Comparison of ENCODE assay signal across 13 mouse cellular contexts in the genomic region with DNA sequence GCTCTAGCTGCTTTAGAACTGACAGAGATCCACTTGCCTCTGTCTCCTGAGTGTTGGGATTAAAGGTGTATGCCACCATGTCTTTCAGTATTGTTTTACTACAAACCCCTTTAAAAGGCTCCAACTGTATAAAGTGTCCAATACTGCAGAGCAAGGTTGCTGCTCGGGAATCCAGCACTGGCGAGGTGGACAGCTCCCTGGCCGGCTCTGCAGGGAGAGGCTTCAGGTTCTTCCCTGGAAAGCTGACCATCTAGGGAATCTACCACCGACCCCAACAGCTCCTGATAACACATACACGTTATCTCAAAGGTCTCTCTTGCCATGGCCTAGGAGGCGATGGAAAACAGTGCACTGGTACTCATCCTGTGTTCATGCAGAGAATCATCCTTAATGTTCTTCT.
A peak's percentile ranks its signal among the peaks of the same experiment; 100 is the strongest.
DNase-seq lines count a peak whose midpoint lies in the region; ATAC-seq and TF ChIP-seq lines count a peak whose summit lies in the region.
"Had no signal": no experiment of that assay in that cellular context is flagged by ENCODE, and none has a peak within 500 bp of the region (broad histone marks: within the 10 kb centered on the region; RNA-seq: fewer than 3 reads in every experiment).

No protein-coding gene starts in this region.

- no peak overlapping the region for H3K4me3 ChIP-seq in lung, postnatal 0 days (ENCODE audit: low read depth, low read length)
- H3K4me3 ChIP-seq in lung, adult 2 months (replicated peaks; ENCODE audit: extremely low read depth, low read depth, low read length), result no peak overlapping the region
- no peak overlapping the region for H3K4me3 ChIP-seq in liver, embryonic 13.5 days (replicated peaks)
- H3K4me3 ChIP-seq: embryonic facial prominence, embryonic 15.5 days; neural tube, embryonic 13.5 days had no signal

- H3K9ac ChIP-seq in lung, postnatal 0 days (replicated peaks; ENCODE audit: low read depth), result no peak overlapping the region
- H3K9ac ChIP-seq in liver, embryonic 13.5 days, result no peak overlapping the region
- H3K9ac ChIP-seq: embryonic facial prominence, embryonic 15.5 days; liver, embryonic 14.5 days; neural tube, embryonic 13.5 days had no signal

- H3K36me3 ChIP-seq in lung, postnatal 0 days (ENCODE audit: insufficient read depth, low read length), result no peaks in the 10 kb centered on the region
- H3K36me3 ChIP-seq in liver, embryonic 13.5 days, result no peaks in the 10 kb centered on the region
- H3K36me3 ChIP-seq: embryonic facial prominence, embryonic 15.5 days; neural tube, embryonic 13.5 days had no signal

- TF ChIP-seq EP300 in lung, postnatal 0 days (IDR thresholded peaks at IDR 0.05), result no peak

- WGBS in lung, postnatal 0 days, result 3% methylated on average over 6 of the region's 6 CpGs
- 23% methylated on average over 6 of the region's 6 CpGs for WGBS in lung, adult 2 months
- WGBS in liver, embryonic 13.5 days (ENCODE audit: insufficient replicate concordance), result 9% methylated on average over 6 of the region's 6 CpGs

- no peak for TF ChIP-seq CTCF in lung, postnatal 0 days (IDR thresholded peaks at IDR 0.05)
- TF ChIP-seq CTCF in lung, adult 2 months (IDR thresholded peaks at IDR 0.05; ENCODE audit: insufficient read depth, low read length), result no peak

- no peaks in the 10 kb centered on the region for H3K27me3 ChIP-seq in lung, postnatal 0 days (replicated peaks; ENCODE audit: insufficient read depth, low read length)
- no peaks in the 10 kb centered on the region for H3K27me3 ChIP-seq in liver, embryonic 13.5 days
- H3K27me3 ChIP-seq: embryonic facial prominence, embryonic 15.5 days; neural tube, embryonic 13.5 days had no signal

- DNase-seq in adrenal gland, postnatal 25 days, result peak; percentile 36
- DNase-seq in adrenal gland, adult 18-20 months (ENCODE audit: low spot score in 2 of 2), result no peak
- DNase-seq in lung, postnatal 0 days (ENCODE audit: low spot score), result peak; percentile 47
- DNase-seq in lung, adult 2 months, result no peak
- DNase-seq in adipocyte (ENCODE audit: low spot score), result peak; percentile 34
- DNase-seq in liver, embryonic 13.5 days, result peak; percentile 11
- DNase-seq in right cerebral cortex, postnatal 36 days (ENCODE audit: low spot score in 2 of 2), result no peak
- DNase-seq: heart, adult 11 months; kidney, adult 9 months had no signal

- no peak for ATAC-seq in lung, postnatal 0 days
- ATAC-seq in liver, embryonic 13.5 days (ENCODE audit: low read depth), result no peak
- no peak for ATAC-seq in megakaryocyte, adult 5-6 weeks (ENCODE audit: poor library complexity, severe bottlenecking)

- no peak overlapping the region for H3K27ac ChIP-seq in lung, postnatal 0 days (ENCODE audit: low read length)
- H3K27ac ChIP-seq in liver, embryonic 13.5 days, result no peak overlapping the region
- H3K27ac ChIP-seq: embryonic facial prominence, embryonic 15.5 days; liver, embryonic 14.5 days; neural tube, embryonic 13.5 days had no signal

- H3K4me1 ChIP-seq in lung, postnatal 0 days (ENCODE audit: insufficient read depth, low read depth, low read length), result no peaks in the 10 kb centered on the region
- no peaks in the 10 kb centered on the region for H3K4me1 ChIP-seq in lung, adult 2 months (ENCODE audit: control insufficient read depth, insufficient read depth, low read length)
- no peaks in the 10 kb centered on the region for H3K4me1 ChIP-seq in liver, embryonic 13.5 days (replicated peaks)
- H3K4me1 ChIP-seq: embryonic facial prominence, embryonic 15.5 days had no signal

- H3K9me3 ChIP-seq in lung, postnatal 0 days (ENCODE audit: low read length), result no peaks in the 10 kb centered on the region
- H3K9me3 ChIP-seq in liver, embryonic 13.5 days (replicated peaks), result no peaks in the 10 kb centered on the region
- H3K9me3 ChIP-seq: embryonic facial prominence, embryonic 15.5 days; neural tube, embryonic 13.5 days had no signal

- TF ChIP-seq POLR2A in lung, adult 2 months (IDR thresholded peaks at IDR 0.05; ENCODE audit: borderline replicate concordance, extremely low read depth, low read depth, low read length), result no peak

- no peak overlapping the region for H3K4me2 ChIP-seq in lung, postnatal 0 days (replicated peaks; ENCODE audit: low read depth, low read length)
- no peak overlapping the region for H3K4me2 ChIP-seq in liver, embryonic 13.5 days
- H3K4me2 ChIP-seq: embryonic facial prominence, embryonic 15.5 days; neural tube, embryonic 13.5 days had no signal

Comparison
In these comparisons a context has a peak if more than half of its experiments do, and no peak if none do; other contexts are left out.
1. DNase-seq: peak in adrenal gland, postnatal 25 days (single experiment), lung, postnatal 0 days (single experiment), adipocyte (single experiment) and liver, embryonic 13.5 days (single experiment); none in adrenal gland, adult 18-20 months (0 of 2), lung, adult 2 months (single experiment) and right cerebral cortex, postnatal 36 days (0 of 2).